Mouse (Mus musculus): ENCODE measurements around the gene Sept11.

Sept11 gene

DNA sequence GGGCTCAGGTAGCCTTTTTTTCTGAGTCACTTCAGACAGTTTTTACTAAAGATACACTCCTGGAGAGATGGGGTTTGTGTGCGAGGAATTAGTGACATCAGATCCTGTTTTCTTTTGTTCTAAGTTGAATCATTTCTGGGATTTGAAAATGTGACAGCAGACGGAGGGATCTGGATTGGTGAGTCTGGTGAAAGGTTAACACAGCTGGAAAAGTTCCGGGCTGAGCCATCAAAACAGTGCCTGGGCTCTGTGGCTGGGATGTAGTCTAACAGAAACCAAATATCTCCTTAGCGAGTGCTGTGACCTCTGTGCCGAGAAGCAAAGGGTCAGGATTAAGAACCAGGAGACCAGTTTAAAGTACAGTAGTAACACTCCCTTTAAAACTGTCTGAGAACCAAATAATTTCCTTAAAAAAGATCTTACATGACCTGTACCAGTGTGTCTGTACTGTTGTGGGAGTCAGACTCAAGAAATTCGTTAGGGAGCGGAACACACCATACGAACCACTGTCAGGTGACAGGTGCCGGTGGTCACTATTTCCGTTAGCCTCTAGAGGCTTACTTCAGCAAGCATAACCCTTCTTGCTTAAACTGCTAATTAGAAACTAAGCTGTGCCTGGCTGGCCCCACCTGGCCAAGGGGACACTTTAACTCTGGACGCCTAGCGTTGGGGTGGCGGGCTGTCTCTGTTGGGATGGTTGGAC is 4.1 kb downstream of the Sept11 start:
- DNase-seq = peak; percentile 76

DNA sequence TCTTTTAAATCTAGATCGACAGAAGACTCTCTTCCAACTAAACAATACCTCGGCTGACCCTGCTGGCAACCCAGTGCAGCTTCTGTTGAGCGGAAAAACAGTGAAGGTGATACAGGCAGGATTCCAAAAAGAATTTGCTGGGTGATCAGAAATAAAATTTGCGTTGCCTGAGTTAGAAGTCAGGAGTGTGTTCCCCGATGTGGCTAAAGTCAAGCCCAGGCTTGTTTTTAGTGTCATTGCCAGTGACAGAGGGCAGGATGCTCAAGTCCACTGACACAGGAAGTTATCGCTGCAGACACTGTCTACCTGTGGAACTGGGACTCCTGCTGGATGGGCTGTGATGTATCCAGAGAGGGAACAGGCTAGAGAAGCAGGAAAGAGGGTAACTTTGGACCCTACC is 5.0 kb downstream of the Sept11 start:
- no peak for DNase-seq

DNA sequence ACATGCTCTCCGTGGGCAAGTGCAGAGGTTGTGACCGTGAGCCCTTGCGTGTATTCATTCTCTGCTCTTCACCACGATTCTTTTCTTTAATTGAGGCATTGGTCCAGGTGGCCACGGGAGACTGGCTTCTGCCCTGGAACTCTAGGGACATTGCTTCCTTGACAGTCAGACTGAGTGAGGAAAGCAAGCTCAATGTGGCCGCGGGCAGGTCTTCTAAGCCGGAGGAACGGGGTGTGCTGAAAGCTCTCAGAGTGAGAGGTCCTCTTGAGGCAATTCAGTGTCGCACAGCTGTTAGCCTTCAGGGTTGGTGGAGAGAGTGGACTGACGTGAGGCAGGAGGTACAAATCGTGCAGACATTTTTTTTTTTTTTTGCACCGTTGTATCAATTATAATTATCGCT is 5.6 kb downstream of the Sept11 start:
- no peak for DNase-seq

DNA sequence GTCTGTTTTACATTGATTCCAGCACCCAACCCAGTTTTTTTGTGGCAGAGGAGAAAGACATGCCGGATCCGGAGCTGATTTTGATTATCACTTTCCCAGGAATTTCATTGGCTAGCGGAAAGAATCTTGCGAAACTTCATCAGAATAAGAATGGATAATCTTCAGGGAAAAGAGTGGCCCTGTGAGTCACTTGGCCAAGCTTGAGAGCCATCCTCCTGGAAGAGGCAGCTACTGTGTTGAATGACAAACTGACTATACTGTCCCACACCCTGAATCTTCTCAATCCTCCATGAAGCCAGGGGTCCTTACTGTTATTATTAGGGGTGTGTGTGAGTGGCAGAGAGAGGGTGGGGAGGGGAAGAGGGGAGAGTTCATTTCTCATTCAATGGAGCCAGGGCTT is 7.7 kb downstream of the Sept11 start:
- DNase-seq = no peak

DNA sequence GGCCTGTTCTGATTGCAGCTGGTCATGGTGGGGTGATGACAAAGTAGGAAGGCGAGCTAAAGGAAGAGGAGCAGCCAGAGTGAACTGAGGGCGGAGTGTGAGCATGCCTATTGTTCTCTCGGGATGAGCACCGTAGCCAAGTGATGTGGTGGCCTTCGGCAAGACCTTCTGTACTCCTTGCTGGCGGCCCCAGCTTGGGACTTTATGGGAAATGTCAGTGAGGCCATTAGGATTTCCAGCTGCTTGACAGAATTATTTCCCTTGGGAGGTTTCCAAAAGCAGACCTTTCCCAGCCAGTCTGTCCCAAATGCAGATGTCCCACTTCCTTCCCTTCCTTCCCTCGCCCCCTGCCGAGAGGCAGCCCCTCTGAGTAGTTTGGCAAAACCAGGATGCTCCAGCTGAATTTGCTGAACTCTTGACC is 8.1 kb downstream of the Sept11 start:
- peak; percentile 39 to 54 for DNase-seq

DNA sequence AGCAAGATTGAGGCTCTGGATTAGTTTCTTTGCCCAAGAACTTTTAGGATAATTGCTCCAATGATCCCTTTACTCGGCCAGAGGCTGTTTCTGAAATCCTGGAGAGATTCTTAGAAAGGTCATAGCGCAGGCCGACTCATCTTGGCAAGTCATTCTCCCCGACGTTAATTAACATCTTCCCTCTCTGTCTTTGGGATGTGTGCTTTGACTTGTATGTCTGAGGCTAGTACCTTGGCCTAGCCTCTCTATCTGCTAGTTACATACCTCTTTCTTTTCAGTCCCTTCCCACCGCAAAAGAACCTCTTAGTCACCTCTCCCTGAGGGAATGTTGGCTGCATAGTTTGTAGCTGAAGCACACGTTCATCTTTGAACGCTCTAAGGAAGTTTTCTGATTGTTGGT is 10.4 kb downstream of the Sept11 start:
- no peak for DNase-seq

DNA sequence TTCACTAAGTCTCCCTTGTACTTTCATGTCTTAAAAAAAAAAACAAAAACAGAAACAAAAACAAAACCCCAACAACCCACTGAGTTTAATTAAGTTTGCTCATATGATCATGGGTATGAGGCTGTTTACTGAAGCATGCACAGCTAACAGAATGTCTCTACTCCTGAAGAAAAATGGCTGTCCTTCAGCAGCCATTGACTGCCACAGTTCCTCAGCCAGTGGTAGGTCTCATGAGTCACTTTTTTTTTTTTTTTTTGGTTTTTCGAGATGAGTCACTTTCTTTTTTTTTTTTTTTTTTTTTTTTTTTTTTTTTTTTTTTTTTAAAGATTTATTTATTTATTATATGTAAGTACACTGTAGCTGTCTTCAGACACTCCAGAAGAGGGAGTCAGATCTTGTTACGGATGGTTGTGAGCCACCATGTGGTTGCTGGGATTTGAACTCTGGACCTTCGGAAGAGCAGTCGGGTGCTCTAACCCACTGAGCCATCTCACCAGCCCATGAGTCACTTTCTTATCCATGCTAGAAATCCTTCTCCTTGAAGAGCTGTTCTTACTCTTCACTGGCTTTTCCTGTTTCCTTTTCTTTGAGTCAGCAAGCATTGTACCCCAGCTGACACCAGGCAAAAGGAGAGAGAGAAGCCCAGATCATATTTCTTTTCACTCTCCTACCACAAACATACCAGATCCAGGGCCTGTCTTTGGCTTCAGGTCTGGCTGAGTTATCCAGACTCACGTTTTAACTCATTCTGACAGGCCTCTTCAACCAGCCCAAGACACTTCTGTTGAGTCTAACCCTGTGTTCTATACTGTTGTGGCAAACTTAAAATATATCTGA is 12.0 kb downstream of the Sept11 start:
- DNase-seq = no peak

DNA sequence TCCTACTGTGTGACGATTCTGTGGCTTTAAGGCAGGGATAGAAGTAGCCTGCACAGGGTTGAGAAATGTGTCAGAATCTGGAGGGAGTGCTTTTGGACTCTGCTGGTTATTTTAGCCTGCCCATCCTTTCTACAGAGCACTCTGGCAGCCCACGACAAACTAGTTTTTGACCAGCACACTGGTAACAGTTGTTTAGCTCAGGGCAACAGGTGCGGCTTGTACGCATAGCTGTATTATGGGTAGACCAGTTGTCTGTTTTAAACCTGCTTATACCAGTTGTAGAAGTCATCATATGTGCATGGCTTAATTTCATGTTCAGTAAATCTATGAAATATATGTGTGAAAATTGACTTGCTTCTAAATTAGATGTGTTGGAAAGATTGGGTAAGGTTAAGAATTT is 12.8 kb downstream of the Sept11 start:
- DNase-seq = no peak

DNA sequence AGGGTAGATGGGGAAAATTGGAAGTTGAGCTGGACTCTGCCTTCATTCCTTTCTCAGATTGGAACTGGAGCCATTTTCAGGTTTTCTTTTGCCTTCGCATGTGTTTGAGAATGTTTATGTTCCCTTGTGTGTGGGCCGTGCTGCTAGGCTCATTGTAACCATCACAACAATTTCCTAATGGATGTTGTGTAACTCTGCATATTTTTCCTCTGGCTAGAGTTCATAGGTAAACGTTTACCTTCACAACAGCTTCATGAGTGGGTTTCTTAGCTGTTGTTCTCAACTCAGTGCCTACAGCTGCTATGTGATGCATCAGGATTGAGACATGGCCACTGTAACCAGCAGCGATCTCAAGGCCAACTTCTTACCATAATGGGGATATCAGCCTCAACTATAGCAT is 15.5 kb downstream of the Sept11 start:
- DNase-seq = no peak

DNA sequence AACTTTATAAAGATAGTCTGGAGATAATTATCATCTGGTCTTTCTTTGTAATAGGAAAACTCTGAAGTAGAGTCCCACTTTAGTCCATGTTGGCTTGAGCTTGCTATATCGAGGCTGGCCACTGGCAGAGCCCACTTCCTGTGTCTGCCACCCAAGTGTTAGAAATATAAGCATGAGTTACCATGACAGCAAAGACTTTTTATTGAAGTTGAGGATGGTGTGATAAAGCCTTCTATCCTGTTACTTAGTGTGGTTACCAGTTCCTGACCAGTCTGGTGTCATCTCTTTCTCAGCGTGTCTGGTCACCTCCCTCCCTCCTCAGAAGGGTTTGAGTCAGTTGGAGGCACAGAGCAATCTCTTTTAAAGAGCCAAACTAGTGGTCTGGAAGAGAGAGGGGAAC is 16.3 kb downstream of the Sept11 start:
- DNase-seq = no peak

DNA sequence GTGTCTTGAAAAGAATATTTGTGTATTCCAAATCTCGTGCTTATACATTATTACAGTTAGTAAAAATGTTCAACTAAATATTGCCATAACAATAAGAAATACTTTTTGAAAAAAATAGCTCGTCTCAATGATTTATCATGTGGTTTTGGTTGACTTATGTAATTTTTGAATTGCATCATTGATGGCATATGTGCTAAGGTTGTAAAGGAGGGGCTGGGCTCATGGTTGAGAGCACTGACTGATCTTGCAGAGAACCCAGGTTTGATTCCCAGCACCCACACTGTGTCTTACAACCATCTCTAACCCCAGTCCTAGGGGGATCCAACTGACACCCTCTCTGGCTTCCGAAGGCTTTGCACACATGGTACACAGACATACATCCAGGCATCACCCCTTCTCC is 19.1 kb downstream of the Sept11 start:
- DNase-seq = no peak

DNA sequence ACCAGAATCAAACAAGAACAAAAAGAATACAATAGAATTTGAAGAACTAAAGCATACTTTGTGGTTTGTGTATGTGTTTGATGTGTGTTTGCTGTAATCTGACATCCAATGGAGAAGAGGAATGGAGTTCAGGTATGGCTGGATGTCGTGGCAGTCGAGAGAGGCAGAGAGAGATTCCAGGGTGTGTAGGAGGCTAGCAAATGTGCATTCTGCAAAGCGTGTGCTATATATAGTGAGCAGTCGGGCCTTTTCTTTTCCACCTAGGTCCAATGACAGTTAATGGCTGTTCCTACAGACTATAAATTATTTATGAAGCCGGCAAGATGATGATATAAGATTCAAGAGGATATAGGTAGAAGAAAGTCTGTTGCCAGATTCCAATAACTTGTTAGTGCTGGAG is 20.3 kb downstream of the Sept11 start:
- no peak for DNase-seq

DNA sequence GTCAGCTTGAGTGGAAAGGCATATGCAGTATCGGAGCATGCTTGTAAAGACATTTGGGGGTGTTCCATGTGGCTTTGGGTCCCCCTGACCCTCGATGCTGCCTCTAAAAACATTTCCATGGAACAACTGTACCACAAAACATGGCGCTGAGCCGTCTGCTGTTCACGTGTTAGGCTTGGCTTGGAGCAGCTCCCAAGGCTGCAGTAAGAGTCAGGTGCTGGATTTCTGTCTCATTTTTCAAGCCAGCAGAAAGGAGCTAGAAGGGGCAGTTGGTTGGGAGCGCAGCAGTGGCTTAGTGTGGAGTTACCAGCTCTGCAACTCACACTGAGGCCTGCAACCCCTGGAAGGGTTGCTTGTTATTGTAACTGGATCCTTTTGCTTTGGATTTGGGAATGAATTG is 21.3 kb downstream of the Sept11 start:
- DNase-seq = no peak

DNA sequence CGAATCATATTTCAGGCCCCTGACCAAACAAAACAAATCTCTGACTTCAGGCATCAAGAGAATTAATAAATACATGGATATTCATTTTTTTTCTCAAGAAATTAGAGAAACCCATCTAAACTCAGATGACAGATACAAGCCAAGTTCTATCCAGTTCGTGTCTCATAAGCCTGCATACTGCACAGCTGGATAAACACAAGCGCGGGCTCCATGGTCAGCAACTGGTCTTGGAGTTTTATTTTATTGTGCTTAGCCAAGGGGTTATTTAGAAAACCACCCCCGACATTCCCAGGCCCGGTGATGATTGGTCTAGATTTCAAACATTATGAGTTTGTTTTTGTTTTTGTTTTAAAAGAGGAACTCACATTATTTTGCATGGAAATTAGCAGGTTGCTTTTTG is 21.8 kb downstream of the Sept11 start:
- DNase-seq = no peak

DNA sequence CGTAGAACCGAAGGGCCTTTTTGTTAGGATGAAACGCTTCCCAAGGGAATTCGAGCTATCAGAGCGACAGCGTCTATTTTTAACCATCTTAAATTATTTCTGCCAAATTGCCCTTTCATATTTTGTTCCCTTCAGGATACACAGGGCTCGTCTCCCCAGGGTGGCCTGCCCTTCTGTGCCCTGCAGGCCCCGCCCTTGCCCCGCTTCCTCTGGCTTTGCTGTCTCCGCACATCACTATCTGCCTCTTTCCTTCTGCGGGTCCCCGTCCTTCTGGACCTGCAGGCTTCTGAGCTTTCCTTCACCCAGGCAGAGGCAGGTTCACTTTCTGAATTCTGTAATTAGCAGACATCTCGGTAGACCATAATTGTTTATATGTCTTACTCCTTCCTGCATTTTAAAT is 22.6 kb downstream of the Sept11 start:
- DNase-seq = no peak

DNA sequence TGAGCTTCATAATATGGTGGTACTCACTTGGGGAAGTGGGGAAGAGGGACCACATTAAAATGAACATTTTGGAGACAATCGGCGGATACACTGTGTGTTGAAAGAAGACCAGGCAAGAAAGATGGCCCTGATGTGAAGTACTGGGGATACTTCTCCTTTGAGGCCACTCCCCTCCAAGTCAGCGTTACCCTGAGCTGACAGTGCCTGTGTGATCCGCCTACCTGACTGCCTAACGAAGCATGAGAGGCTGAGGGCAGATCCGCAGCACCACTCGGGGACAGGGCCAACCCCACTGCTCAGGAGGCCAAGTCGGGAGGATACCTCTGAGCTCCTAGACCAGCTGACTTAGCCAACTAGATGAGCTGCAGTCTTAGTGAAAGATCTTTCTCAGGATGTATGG is 24.4 kb downstream of the Sept11 start:
- DNase-seq = no peak

DNA sequence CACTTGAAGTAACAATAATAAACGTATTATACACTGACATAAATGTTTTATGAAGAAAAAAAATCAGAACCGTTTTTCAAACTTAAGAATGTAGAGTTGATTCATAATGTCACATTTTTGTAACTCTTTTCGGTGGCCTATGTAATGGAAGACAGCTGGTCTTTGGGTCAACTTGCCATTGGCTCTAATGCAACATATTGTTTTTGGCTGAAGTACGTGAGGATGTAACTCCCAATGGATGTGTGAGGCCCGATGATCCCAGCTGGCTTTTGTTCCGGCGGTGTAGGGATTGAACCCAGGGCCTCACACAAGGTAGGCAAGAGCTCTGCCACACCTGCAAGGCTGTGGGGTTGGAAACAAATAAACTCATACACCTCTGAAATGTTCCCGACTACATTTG is 28.4 kb downstream of the Sept11 start:
- DNase-seq = no peak

DNA sequence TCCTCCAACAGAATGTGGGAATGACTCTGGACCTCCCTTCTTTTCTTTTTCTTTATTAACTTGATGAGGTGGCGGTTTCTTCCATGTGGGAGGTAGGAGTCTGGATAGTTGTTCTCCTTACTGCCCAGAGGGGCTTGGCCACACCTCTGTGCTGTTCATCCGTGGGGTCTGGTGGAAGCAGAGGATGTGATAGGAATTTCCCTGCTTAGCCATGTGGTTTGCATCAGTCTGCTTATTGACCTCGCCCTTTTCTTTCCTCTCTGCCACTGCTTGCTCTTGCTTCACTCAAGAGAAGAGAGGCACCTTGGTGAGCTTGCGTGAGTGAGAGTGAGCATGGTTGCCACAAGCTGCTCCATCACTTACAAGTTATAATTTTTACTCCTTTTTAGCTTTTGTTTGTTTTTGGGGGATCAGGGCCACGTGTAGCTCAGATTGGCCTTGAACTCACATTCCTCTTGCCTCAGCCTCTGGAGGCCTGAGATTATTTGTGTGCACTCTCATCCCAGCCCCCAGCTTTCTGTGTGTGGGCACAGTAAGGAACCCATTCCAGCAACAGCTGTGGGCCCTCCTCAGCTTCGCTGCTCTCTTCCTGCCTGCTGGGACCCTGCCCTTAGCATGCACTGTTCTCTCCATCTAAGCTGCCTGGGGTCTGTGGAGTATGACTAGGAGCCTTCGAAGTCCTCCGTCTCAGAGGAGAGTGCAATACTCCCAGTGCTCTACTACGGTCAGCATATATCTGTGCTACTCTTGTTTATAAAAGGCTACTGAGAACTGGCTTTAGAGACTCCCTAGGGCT is 31.0 kb downstream of the Sept11 start:
- DNase-seq = no peak

DNA sequence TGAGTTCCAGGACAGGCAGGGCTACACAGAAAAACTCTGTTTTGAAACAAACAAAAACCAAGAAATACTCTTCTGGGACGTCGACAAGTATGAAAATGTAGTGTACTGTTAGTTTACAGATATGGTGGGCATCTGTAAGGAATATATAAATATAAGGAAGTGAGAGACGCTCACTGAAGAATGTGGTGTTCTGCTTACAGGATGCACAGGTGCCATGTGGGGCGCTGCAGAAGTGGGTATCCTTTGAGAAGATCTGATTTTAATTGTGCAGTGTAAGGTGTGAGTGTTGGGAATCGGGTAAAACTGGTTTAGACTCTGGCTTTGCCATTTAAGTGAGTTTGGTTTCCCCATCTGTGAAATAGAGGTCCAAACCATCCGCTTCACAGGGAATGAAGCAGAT is 32.1 kb downstream of the Sept11 start:
- no peak for DNase-seq

DNA sequence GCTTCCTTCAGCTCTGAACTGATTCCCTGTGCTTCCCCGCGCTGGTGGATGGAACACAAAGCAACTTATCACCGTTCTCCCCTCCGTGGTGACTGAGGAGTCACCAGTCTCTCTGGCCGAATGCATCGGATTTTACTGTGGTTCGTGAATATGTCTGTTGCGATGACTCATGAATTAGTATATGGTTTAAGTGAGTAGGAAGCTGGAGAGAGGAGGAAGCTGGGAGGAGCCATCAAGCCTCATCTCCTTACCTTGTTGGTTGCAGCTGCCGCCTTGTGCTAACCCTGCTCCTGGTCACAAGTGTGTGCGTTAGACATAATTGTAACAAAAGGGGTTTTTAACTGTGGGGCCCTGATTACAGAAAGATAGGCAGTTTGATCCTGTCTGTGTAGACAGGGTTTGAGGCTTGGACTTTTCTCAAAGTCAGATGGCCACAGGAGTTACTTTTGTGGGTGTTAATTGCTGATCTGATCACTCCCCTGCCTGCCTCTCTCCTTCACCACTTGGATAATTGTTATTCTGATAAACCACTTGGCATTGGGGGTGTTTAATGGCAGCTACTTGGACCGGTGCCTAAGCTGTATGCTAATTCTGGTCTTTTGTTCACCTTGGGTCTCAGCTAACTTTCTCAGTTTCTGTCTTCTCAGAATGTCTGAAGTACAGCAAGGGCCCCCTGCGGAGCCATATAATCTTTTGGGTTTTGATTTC is 33.1 kb downstream of the Sept11 start:
- DNase-seq = no peak

DNA sequence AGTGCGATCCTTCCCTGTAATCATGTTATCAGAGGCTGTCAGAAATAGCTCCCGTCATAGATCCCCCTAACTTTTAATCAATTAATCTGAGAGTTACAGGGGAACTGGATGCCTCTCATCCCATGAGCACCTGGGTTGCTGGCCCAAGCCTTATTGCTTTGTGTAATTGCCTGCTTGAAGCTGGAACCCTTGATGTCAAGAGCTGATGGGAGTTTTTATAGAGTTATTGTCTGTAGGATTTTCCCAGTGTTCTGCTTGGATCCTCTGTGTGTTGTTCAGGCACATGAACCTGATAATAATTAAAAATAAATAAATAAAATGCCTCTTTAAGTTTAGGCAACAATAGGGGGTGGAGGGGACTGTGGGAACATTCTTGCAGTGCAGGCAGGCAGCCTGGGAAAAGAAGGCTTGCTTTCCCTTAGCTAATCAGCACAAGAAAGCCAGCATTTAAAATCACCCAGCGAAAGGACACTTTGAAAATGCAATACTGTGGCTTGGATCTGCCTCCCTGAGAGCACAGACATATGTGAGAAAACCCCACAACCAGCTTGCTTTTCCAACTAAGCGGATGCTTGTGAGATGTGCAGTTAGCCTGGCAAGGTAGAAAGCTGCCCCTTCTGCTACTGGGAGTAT is 33.8 kb downstream of the Sept11 start:
- DNase-seq = no peak

DNA sequence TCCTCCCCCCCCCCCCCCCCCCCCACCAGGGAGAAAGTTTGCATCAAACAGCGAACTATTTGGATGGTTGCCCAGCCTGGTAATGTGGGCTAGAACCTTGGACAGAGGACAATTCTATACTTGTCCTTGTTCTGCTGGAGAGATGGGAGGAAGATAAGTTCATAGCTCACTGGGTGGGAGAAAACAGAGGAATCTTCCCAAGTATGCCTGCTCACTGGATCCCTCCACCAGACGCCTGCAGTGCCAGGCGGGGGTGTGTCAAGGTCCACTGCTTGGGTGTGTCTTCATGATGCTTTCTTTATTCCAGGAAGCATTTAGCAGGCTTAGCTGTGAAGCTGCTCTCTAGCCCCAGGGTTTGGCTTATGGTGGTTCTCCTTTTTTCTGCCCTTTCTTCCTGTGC is 34.5 kb downstream of the Sept11 start:
- DNase-seq = peak; percentile 57 to 73

DNA sequence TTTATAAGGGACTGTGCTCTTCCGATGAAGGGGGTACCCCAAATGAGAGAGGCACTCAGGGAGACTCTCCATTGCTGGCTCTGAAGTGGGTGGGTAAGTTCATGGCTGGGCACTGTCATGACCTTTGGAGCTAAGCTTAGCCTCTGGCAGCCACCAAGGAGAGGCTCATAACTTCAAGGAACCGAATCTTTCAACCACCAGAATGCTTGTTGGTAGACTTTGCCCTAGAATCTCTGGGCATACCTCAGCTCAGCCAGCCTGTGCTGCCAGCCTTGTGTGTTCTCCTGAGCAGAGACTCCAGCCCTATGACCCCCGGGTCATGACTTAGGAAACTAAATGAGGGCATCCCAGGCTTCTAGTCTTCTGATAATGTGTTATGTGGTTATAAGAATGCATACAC is 35.5 kb downstream of the Sept11 start:
- DNase-seq = peak; percentile 79 to 89
